Mouse (Mus musculus) CH12.LX (cell line): ENCODE data around the gene Slc39a12. TPM values are rescaled to one million over a fixed set of nuclear protein-coding genes. Genes with fewer than 3 reads are reported as not detected.
A peak's percentile ranks its signal among the peaks of the same experiment; 100 is the strongest.

Source experiments
- DNase-seq: peaks from one replicate; pipeline ENCODE4 v3.0.0-alpha.2; 2013; ENCODE audit errors: extremely low read depth
- H3K27ac ChIP-seq: 2 replicates; pipeline ENCODE4 v1.5.1; 2012; ENCODE audit warnings: low read depth, mild to moderate bottlenecking, control low read depth, moderate library complexity; ENCODE audit not compliant: insufficient read depth
- H3K27me3 ChIP-seq: replicated peaks from 2 replicates; pipeline ENCODE3; 2012; ENCODE audit warnings: inconsistent platforms
- H3K36me3 ChIP-seq, 2 experiments: replicated peaks in 1 of 2; 2 replicates each; pipeline versions ENCODE3 to v1.6.1; 2012; ENCODE audit warnings: inconsistent platforms in 1 of 2, low read length in 1 of 2, mild to moderate bottlenecking in 1 of 2, mixed read lengths in 1 of 2, moderate library complexity in 1 of 2; ENCODE audit not compliant: control insufficient read depth in 1 of 2, insufficient read depth in 1 of 2
- H3K4me1 ChIP-seq, 2 experiments: 2 replicates each; pipeline ENCODE4 v1.6.1; 2012; ENCODE audit warnings: inconsistent platforms in 1 of 2, moderate library complexity in 1 of 2; ENCODE audit not compliant: insufficient read depth in 2 of 2, control insufficient read depth in 1 of 2
- H3K4me2 ChIP-seq: 2 replicates; pipeline ENCODE4 v1.6.1; 2012; ENCODE audit warnings: low read depth, mild to moderate bottlenecking, control low read depth; ENCODE audit not compliant: poor library complexity, insufficient read depth, severe bottlenecking
- H3K4me3 ChIP-seq, 3 experiments: fragments of 150-350 bp in 1 of 3; sonication (generic) in 1 of 3; replicated peaks in 1 of 3; 2 replicates each; pipeline versions ENCODE3 to v1.5.1; 2011 to 2012; ENCODE audit warnings: low read depth in 2 of 3, low read length in 2 of 3, mild to moderate bottlenecking in 2 of 3, moderate library complexity in 2 of 3, control low read depth in 1 of 3, improper control_type of control experiment in 1 of 3, inconsistent platforms in 1 of 3, mixed read lengths in 1 of 3; ENCODE audit not compliant: poor library complexity in 1 of 3
- H3K79me2 ChIP-seq: replicated peaks from 2 replicates; pipeline ENCODE4 v1.6.1; 2012; ENCODE audit warnings: mild to moderate bottlenecking, moderate library complexity; ENCODE audit not compliant: control insufficient read depth, poor library complexity, insufficient read depth, severe bottlenecking; ENCODE audit errors: extremely low read depth
- H3K9ac ChIP-seq: 2 replicates; pipeline ENCODE4 v1.6.1; 2012; ENCODE audit warnings: low read depth, mild to moderate bottlenecking, control low read depth, moderate library complexity; ENCODE audit not compliant: insufficient read depth
- H3K9me3 ChIP-seq: replicated peaks from 2 replicates; pipeline ENCODE3; 2012; ENCODE audit warnings: low read length, inconsistent platforms, mixed read lengths
- BHLHE40 ChIP-seq: IDR thresholded peaks from 2 replicates; pipeline ENCODE4 v1.6.1; 2011; ENCODE audit warnings: mild to moderate bottlenecking, low read depth, low read length, improper control_type of control experiment
- CHD1 ChIP-seq: IDR thresholded peaks from 2 replicates; pipeline ENCODE4 v1.6.1; 2012; ENCODE audit warnings: low read depth, low read length, improper control_type of control experiment, inconsistent platforms
- E2F4 ChIP-seq: IDR thresholded peaks from 2 replicates; pipeline ENCODE4 v1.6.1; 2011; ENCODE audit warnings: low read depth, low read length, improper control_type of control experiment; ENCODE audit not compliant: insufficient replicate concordance
- ELF1 ChIP-seq: IDR thresholded peaks from 2 replicates; pipeline ENCODE4 v1.6.1; 2014; ENCODE audit warnings: low read depth, mild to moderate bottlenecking, inconsistent platforms, low read length, improper control_type of control experiment
- EP300 ChIP-seq: IDR thresholded peaks from 2 replicates; pipeline ENCODE4 v1.6.1; 2011; ENCODE audit warnings: low read length, improper control_type of control experiment
- ETS1 ChIP-seq: conservative IDR thresholded peaks from 2 replicates; pipeline ENCODE4 v1.6.1; 2012; ENCODE audit warnings: low read depth, mild to moderate bottlenecking, inconsistent platforms, low read length, improper control_type of control experiment, moderate library complexity
- HCFC1 ChIP-seq: IDR thresholded peaks from 2 replicates; pipeline ENCODE4 v1.6.1; 2012; ENCODE audit warnings: low read depth, mild to moderate bottlenecking, inconsistent platforms, low read length, improper control_type of control experiment
- IRF4 ChIP-seq: IDR thresholded peaks from 2 replicates; pipeline ENCODE4 v1.6.1; 2014; ENCODE audit warnings: low read depth, mild to moderate bottlenecking, inconsistent platforms, low read length, improper control_type of control experiment
- JUN ChIP-seq: IDR thresholded peaks from 2 replicates; pipeline ENCODE4 v1.6.1; 2011; ENCODE audit warnings: low read depth, mild to moderate bottlenecking, low read length, improper control_type of control experiment, moderate library complexity; ENCODE audit not compliant: insufficient read depth
- JUND ChIP-seq: conservative IDR thresholded peaks from 2 replicates; pipeline ENCODE4 v1.6.1; 2011; ENCODE audit warnings: low read depth, low read length, improper control_type of control experiment
- MAZ ChIP-seq: IDR thresholded peaks from 2 replicates; pipeline ENCODE4 v1.6.1; 2012; ENCODE audit warnings: low read depth, mild to moderate bottlenecking, inconsistent platforms, low read length, improper control_type of control experiment, moderate library complexity
- MEF2A ChIP-seq: IDR thresholded peaks from 2 replicates; pipeline ENCODE4 v1.6.1; 2014; ENCODE audit warnings: low read depth, mild to moderate bottlenecking, inconsistent platforms, low read length, improper control_type of control experiment, borderline replicate concordance
- NRF1 ChIP-seq: IDR thresholded peaks from 2 replicates; pipeline ENCODE4 v1.6.1; 2014; ENCODE audit warnings: low read depth, mild to moderate bottlenecking, inconsistent platforms, low read length, improper control_type of control experiment, moderate library complexity
- PAX5 ChIP-seq: IDR thresholded peaks from 2 replicates; pipeline ENCODE4 v1.6.1; 2012; ENCODE audit warnings: low read length, inconsistent platforms, mixed read lengths
- POLR2A ChIP-seq: IDR thresholded peaks from 2 replicates; pipeline ENCODE4 v1.6.1; 2011; ENCODE audit warnings: low read depth, mild to moderate bottlenecking, improper control_type of control experiment, low read length
- POLR2AphosphoS2 ChIP-seq: IDR thresholded peaks from 2 replicates; pipeline ENCODE4 v1.6.1; 2011; ENCODE audit warnings: low read depth, low read length, improper control_type of control experiment
- RAD21 ChIP-seq: IDR thresholded peaks from 2 replicates; pipeline ENCODE4 v1.6.1; 2011; ENCODE audit warnings: low read depth, mild to moderate bottlenecking, low read length, improper control_type of control experiment, moderate library complexity
- RCOR1 ChIP-seq: conservative IDR thresholded peaks from 2 replicates; pipeline ENCODE4 v1.6.1; 2012; ENCODE audit warnings: low read depth, mild to moderate bottlenecking, inconsistent platforms, low read length, improper control_type of control experiment
- SMC3 ChIP-seq: IDR thresholded peaks from 2 replicates; pipeline ENCODE4 v1.6.1; 2011; ENCODE audit warnings: low read depth, low read length, improper control_type of control experiment
- TBP ChIP-seq: conservative IDR thresholded peaks from 2 replicates; pipeline ENCODE4 v1.6.1; 2011; ENCODE audit warnings: low read depth, low read length, improper control_type of control experiment
- TCF12 ChIP-seq: IDR thresholded peaks from 2 replicates; pipeline ENCODE4 v1.6.1; 2014; ENCODE audit warnings: low read depth, mild to moderate bottlenecking, inconsistent platforms, low read length, improper control_type of control experiment
- UBTF ChIP-seq: IDR thresholded peaks from 2 replicates; pipeline ENCODE4 v1.6.1; 2012; ENCODE audit warnings: low read depth, mild to moderate bottlenecking, inconsistent platforms, low read length, improper control_type of control experiment, moderate library complexity
- USF1 ChIP-seq: IDR thresholded peaks from 2 replicates; pipeline ENCODE4 v1.6.1; 2014; ENCODE audit warnings: low read depth, mild to moderate bottlenecking, inconsistent platforms, low read length, improper control_type of control experiment
- dilution Hi-C: fragments of 300-500 bp; cut with MboI; formaldehyde crosslinking; loops from 2 replicates; pipeline ENCODE4 v1.14.3; 2020; ENCODE audit warnings: low sequenced_read_pairs; ENCODE audit not compliant: extremely low pct_unique_long_range_greater_than_20kb, extremely low pct_ligation_motif_present
- in situ Hi-C: fragments of 300-500 bp; cut with MboI; formaldehyde crosslinking; loops from 3 replicates; pipeline ENCODE4 v1.14.3; 2019; ENCODE audit warnings: low sequenced_read_pairs, low pct_ligation_motif_present, low pct_unique_long_range_greater_than_20kb, mixed read lengths
- polyA plus RNA-seq: library from polyadenylated mRNA; unstranded; fragments of >175 nt; gene quantifications from 2 replicates; pipeline ENCODE4 v1.2.1, GENCODE M21; 2012; ENCODE audit warnings: low read depth; ENCODE audit not compliant: insufficient read length
- total RNA-seq, 2 experiments: library from RNA; depleted of rRNA; stranded (reverse); fragments of 300-350 nt in 1 of 2; fragments of >200 nt in 1 of 2; gene quantifications; 2 replicates each; pipeline ENCODE4 v1.2.3; 2012 to 2014

The Slc39a12 gene
- total and polyA plus RNA-seq, 3 experiments: not detected

DNA sequence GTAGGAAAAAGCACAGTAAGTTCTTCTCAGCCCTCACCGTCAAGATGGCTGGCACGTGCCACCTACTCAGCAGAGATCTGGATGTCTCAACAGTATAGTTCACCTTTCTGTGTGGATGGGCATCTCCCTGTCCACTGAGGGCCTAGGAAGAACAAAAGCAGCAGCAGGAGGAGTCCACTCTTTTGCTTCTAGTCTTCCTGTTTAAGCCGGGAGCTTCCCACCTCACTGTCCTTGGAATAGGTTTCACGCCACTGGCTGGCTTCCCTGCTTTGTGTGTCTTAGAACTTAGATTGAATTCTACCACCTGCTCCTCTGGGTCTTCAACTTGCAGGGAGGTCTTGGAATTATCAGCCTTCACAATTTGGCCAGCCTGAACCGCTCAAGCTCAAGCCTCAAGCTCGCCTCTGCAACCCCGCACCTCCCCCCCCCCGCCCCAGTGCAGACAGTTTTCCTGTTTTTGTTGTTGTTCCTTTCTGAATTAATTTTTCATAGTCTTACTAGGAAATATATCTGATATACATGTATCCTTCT lies 45.7 kb upstream of the Slc39a12 start:
- H3K27ac ChIP-seq: no peak overlapping the region
- H3K9me3 ChIP-seq: no peaks in the 10 kb centered on the region
- H3K4me3 ChIP-seq: no peak overlapping the region
- DNase-seq: no peak
- H3K79me2 ChIP-seq: no peaks in the 10 kb centered on the region
- TF ChIP-seq MAZ (no peak), HCFC1 (no peak), UBTF (no peak), BHLHE40 (peak; percentile 46; the same call in 1 of the 2 replicates), SMC3 (no peak)
- H3K27me3 ChIP-seq: no peaks in the 10 kb centered on the region
- dilution Hi-C loops: no loop called here
- H3K9ac ChIP-seq: no peak overlapping the region
- H3K4me1 ChIP-seq: no peaks in the 10 kb centered on the region
- no peak overlapping the region for H3K4me2 ChIP-seq
- in situ Hi-C loops: no loop called here
- H3K36me3 ChIP-seq: no peaks in the 10 kb centered on the region

DNA sequence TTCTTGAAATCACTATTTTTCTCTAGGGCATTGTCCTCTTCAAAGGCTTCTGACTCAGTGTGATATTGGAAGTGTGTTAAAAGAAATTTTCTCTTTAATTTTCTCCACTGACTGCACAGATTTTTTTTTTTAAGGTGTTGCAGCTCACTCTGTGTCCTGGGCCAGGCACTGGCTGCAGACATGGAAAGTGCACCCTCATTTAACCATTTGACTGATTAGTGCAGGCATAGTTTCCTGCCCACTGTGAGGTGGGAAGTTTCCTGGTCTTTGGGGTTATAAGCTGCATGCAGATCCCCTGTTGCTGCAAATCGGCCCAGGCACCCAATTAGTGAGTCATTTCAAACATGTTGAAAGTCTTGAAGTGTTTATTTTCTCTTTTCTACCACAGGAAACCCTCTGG lies 740 bp downstream of the Slc39a12 start:
- DNase-seq: no peak
- H3K4me1 ChIP-seq: no peaks in the 10 kb centered on the region
- H3K27me3 ChIP-seq: no peaks in the 10 kb centered on the region
- in situ Hi-C loops: no loop called here
- no peak overlapping the region for H3K27ac ChIP-seq
- dilution Hi-C loops: no loop called here
- H3K36me3 ChIP-seq: no peaks in the 10 kb centered on the region
- no peak overlapping the region for H3K4me2 ChIP-seq
- H3K79me2 ChIP-seq: no peaks in the 10 kb centered on the region
- no peak overlapping the region for H3K4me3 ChIP-seq
- no peak for TF ChIP-seq RAD21
- no peak for TF ChIP-seq NRF1
- no peak for TF ChIP-seq RCOR1
- TF ChIP-seq ETS1: no peak
- TF ChIP-seq EP300: no peak
- no peak for TF ChIP-seq MAZ
- no peak for TF ChIP-seq PAX5
- TF ChIP-seq E2F4: no peak
- no peak for TF ChIP-seq JUN
- TF ChIP-seq JUND: no peak
- H3K9ac ChIP-seq: no peak overlapping the region
- no peaks in the 10 kb centered on the region for H3K9me3 ChIP-seq

DNA sequence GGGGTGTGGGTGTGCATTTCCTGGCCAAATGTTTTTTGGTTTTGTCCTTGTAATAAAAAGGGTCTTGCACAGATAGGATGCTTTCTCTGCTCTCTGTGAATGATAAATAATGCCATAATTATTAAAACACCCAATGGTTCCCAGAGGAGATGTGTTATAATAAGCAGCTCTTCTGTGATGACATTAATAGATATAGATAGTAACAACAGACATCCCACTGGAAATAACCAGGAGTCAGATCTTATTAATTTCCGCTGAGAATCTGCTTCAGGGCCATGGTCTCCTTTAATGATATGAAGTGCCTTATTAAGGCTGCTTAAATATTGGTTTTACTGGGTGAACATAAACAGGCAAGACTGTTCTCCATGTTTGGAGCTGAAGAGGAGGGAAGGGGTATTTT lies 2.8 kb downstream of the Slc39a12 start:
- no peak overlapping the region for H3K27ac ChIP-seq
- H3K4me2 ChIP-seq: no peak overlapping the region
- in situ Hi-C loops (no loop called here), dilution Hi-C loops (no loop called here)
- no peaks in the 10 kb centered on the region for H3K79me2 ChIP-seq
- no peak overlapping the region for H3K4me3 ChIP-seq
- H3K36me3 ChIP-seq: no peaks in the 10 kb centered on the region
- no peak overlapping the region for H3K9ac ChIP-seq
- H3K4me1 ChIP-seq: no peaks in the 10 kb centered on the region
- no peaks in the 10 kb centered on the region for H3K27me3 ChIP-seq
- no peaks in the 10 kb centered on the region for H3K9me3 ChIP-seq
- TF ChIP-seq JUN: no peak
- TF ChIP-seq IRF4: no peak
- no peak for TF ChIP-seq USF1
- TF ChIP-seq RCOR1: no peak
- no peak for TF ChIP-seq RAD21
- no peak for TF ChIP-seq MEF2A
- TF ChIP-seq EP300: no peak
- TF ChIP-seq TBP: no peak
- TF ChIP-seq POLR2A: no peak
- no peak for TF ChIP-seq ELF1
- no peak for TF ChIP-seq TCF12
- no peak for TF ChIP-seq POLR2AphosphoS2
- TF ChIP-seq CHD1: no peak
- DNase-seq: no peak
